Mouse (Mus musculus): ENCODE measurements at regions not wholly inside any gene's neighbourhood (a gene's known extent, or its start where the extent isn't known, plus 50 kb on each side); places are given as distances from the start of the nearest gene placed in this dataset.

- no peaks in the 10 kb centered on the region for H3K27me3 ChIP-seq (ENCODE audit: insufficient read depth, low read length)
- no peak for DNase-seq (ENCODE audit: low spot score)
- no peak overlapping the region for H3K9ac ChIP-seq (replicated peaks; ENCODE audit: low read length, poor library complexity, severe bottlenecking)
- TF ChIP-seq CTCF (IDR thresholded peaks at IDR 0.05), result no peak
- no peaks in the 10 kb centered on the region for H3K9me3 ChIP-seq (ENCODE audit: low read length)
- no peak overlapping the region for H3K4me3 ChIP-seq (ENCODE audit: low read depth, low read length)
- H3K4me2 ChIP-seq (ENCODE audit: low read depth, low read length, poor library complexity, severe bottlenecking), result no peak overlapping the region
- no peaks in the 10 kb centered on the region for H3K4me1 ChIP-seq (ENCODE audit: insufficient read depth, low read length)
- no peak for ATAC-seq (ENCODE audit: low FRiP score)
- no peaks in the 10 kb centered on the region for H3K36me3 ChIP-seq (ENCODE audit: insufficient read depth, low read length)
- no peak overlapping the region for H3K27ac ChIP-seq (ENCODE audit: low read depth, low read length)
- WGBS, result 82% methylated on average over 4 of the region's 4 CpGs
Measured at GRCm38 (mm10) chr1:161607446-161607845, 113.0 kb downstream of the Tnfsf18 start.

GRCm38 (mm10) chr1:161602150-161602549 lies 107.7 kb downstream of the Tnfsf18 start:
- H3K4me1 ChIP-seq (ENCODE audit: insufficient read depth, low read length), result no peaks in the 10 kb centered on the region
- DNase-seq (ENCODE audit: low spot score), result no peak
- no peak overlapping the region for H3K4me2 ChIP-seq (ENCODE audit: low read depth, low read length, poor library complexity, severe bottlenecking)
- ATAC-seq (ENCODE audit: low FRiP score), result no peak
- no peak overlapping the region for H3K27ac ChIP-seq (ENCODE audit: low read depth, low read length)
- H3K36me3 ChIP-seq (ENCODE audit: insufficient read depth, low read length), result no peaks in the 10 kb centered on the region
- WGBS, result 85% methylated on average over 3 of the region's 3 CpGs
- TF ChIP-seq CTCF (IDR thresholded peaks at IDR 0.05), result peak; percentile 21; the same call in 1 of the 2 replicates
- no peaks in the 10 kb centered on the region for H3K27me3 ChIP-seq (ENCODE audit: insufficient read depth, low read length)
- H3K4me3 ChIP-seq (ENCODE audit: low read depth, low read length), result no peak overlapping the region
- H3K9me3 ChIP-seq (ENCODE audit: low read length), result no peaks in the 10 kb centered on the region
- no peak overlapping the region for H3K9ac ChIP-seq (replicated peaks; ENCODE audit: low read length, poor library complexity, severe bottlenecking)

GRCm38 (mm10) chr1:161601167-161601566 lies 106.7 kb downstream of the Tnfsf18 start:
- H3K27ac ChIP-seq (ENCODE audit: low read depth, low read length), result no peak overlapping the region
- no peak overlapping the region for H3K9ac ChIP-seq (replicated peaks; ENCODE audit: low read length, poor library complexity, severe bottlenecking)
- H3K27me3 ChIP-seq (ENCODE audit: insufficient read depth, low read length), result no peaks in the 10 kb centered on the region
- no peaks in the 10 kb centered on the region for H3K4me1 ChIP-seq (ENCODE audit: insufficient read depth, low read length)
- H3K36me3 ChIP-seq (ENCODE audit: insufficient read depth, low read length), result no peaks in the 10 kb centered on the region
- ATAC-seq (ENCODE audit: low FRiP score) (no peak), DNase-seq (ENCODE audit: low spot score) (no peak)
- H3K9me3 ChIP-seq (ENCODE audit: low read length), result no peaks in the 10 kb centered on the region
- 91% methylated on average over 2 of the region's 2 CpGs for WGBS
- TF ChIP-seq CTCF (IDR thresholded peaks at IDR 0.05), result no peak
- H3K4me2 ChIP-seq (ENCODE audit: low read depth, low read length, poor library complexity, severe bottlenecking), result no peak overlapping the region
- no peak overlapping the region for H3K4me3 ChIP-seq (ENCODE audit: low read depth, low read length)

GRCm38 (mm10) chr1:161598167-161598566 lies 103.7 kb downstream of the Tnfsf18 start:
- Histone ChIP-seq H3K36me3 (ENCODE audit: insufficient read depth, low read length) (no peaks in the 10 kb centered on the region), H3K9ac (replicated peaks; ENCODE audit: low read length, poor library complexity, severe bottlenecking) (no peak overlapping the region), H3K9me3 (ENCODE audit: low read length) (no peaks in the 10 kb centered on the region), H3K4me1 (ENCODE audit: insufficient read depth, low read length) (no peaks in the 10 kb centered on the region), H3K4me2 (ENCODE audit: low read depth, low read length, poor library complexity, severe bottlenecking) (no peak overlapping the region), H3K4me3 (ENCODE audit: low read depth, low read length) (no peak overlapping the region), H3K27me3 (ENCODE audit: insufficient read depth, low read length) (no peaks in the 10 kb centered on the region), H3K27ac (ENCODE audit: low read depth, low read length) (no peak overlapping the region)
- DNase-seq (ENCODE audit: low spot score) (no peak), ATAC-seq (ENCODE audit: low FRiP score) (no peak)
- TF ChIP-seq CTCF (IDR thresholded peaks at IDR 0.05), result no peak
- 85% methylated on average over 3 of the region's 3 CpGs for WGBS

- H3K9me3 ChIP-seq (ENCODE audit: low read length), result no peaks in the 10 kb centered on the region
- H3K9ac ChIP-seq (replicated peaks; ENCODE audit: low read length, poor library complexity, severe bottlenecking), result no peak overlapping the region
- no peak overlapping the region for H3K4me3 ChIP-seq (ENCODE audit: low read depth, low read length)
- ATAC-seq (ENCODE audit: low FRiP score) (no peak), DNase-seq (ENCODE audit: low spot score) (no peak)
- no peaks in the 10 kb centered on the region for H3K27me3 ChIP-seq (ENCODE audit: insufficient read depth, low read length)
- no peak overlapping the region for H3K27ac ChIP-seq (ENCODE audit: low read depth, low read length)
- no peak for TF ChIP-seq CTCF (IDR thresholded peaks at IDR 0.05)
- 70% methylated on average over 1 of the region's 1 CpGs for WGBS
- H3K4me2 ChIP-seq (ENCODE audit: low read depth, low read length, poor library complexity, severe bottlenecking), result no peak overlapping the region
- H3K4me1 ChIP-seq (ENCODE audit: insufficient read depth, low read length), result no peaks in the 10 kb centered on the region
- no peaks in the 10 kb centered on the region for H3K36me3 ChIP-seq (ENCODE audit: insufficient read depth, low read length)
Measured at GRCm38 (mm10) chr1:161576530-161576929, 82.1 kb downstream of the Tnfsf18 start.

- no peak overlapping the region for H3K27ac ChIP-seq (ENCODE audit: low read depth, low read length)
- no peaks in the 10 kb centered on the region for H3K9me3 ChIP-seq (ENCODE audit: low read length)
- no peaks in the 10 kb centered on the region for H3K36me3 ChIP-seq (ENCODE audit: insufficient read depth, low read length)
- ATAC-seq (ENCODE audit: low FRiP score) (peak; percentile 70), DNase-seq (ENCODE audit: low spot score) (peak; percentile 63)
- H3K27me3 ChIP-seq (ENCODE audit: insufficient read depth, low read length), result no peaks in the 10 kb centered on the region
- H3K9ac ChIP-seq (replicated peaks; ENCODE audit: low read length, poor library complexity, severe bottlenecking), result no peak overlapping the region
- TF ChIP-seq CTCF (IDR thresholded peaks at IDR 0.05), result no peak
- H3K4me3 ChIP-seq (ENCODE audit: low read depth, low read length), result no peak overlapping the region
- WGBS, result 56% methylated on average over 7 of the region's 7 CpGs
- no peaks in the 10 kb centered on the region for H3K4me1 ChIP-seq (ENCODE audit: insufficient read depth, low read length)
- no peak overlapping the region for H3K4me2 ChIP-seq (ENCODE audit: low read depth, low read length, poor library complexity, severe bottlenecking)
Measured at GRCm38 (mm10) chr1:161575939-161576338, 81.5 kb downstream of the Tnfsf18 start.

Data from midbrain, postnatal 0 days (tissue).